Mouse (Mus musculus) hindbrain, postnatal 0 days (tissue): Measurements from ENCODE around the gene Serpinb1c. TPM values are rescaled to one million over a fixed set of nuclear protein-coding genes. Genes with fewer than 3 reads are reported as not detected.
A peak's percentile ranks its signal among the peaks of the same experiment; 100 is the strongest.

Experiments
- ATAC-seq: fragments of 200-750 bp; cut with Nextera tagmentation; 2 replicates; pipeline ENCODE4 v1.8.0; 2017; ENCODE audit warnings: mild to moderate bottlenecking, moderate TSS enrichment, moderate library complexity
- DNase-seq: peaks from one replicate; pipeline ENCODE4 v3.0.0-alpha.2; 2015; ENCODE audit warnings: low spot score
- H3K27ac ChIP-seq: fragments of 300-500 bp; sonication (generic); 2 replicates; pipeline ENCODE4 v1.5.1; 2014; ENCODE audit warnings: mild to moderate bottlenecking
- H3K27me3 ChIP-seq: fragments of 300-500 bp; sonication (generic); 2 replicates; pipeline ENCODE4 v1.6.1; 2014; ENCODE audit warnings: low read length, mixed read lengths; ENCODE audit not compliant: insufficient read depth
- H3K36me3 ChIP-seq: fragments of 300-500 bp; sonication (generic); 2 replicates; pipeline ENCODE4 v1.6.1; 2014; ENCODE audit warnings: low read length, mixed read lengths; ENCODE audit not compliant: insufficient read depth
- H3K4me1 ChIP-seq: fragments of 300-500 bp; sonication (generic); 2 replicates; pipeline ENCODE4 v1.6.1; 2014; ENCODE audit warnings: antibody characterized with exemption, low read length, mixed read lengths; ENCODE audit not compliant: insufficient read depth
- H3K4me2 ChIP-seq: fragments of 300-500 bp; sonication (generic); 2 replicates; pipeline ENCODE4 v1.6.1; 2014; ENCODE audit warnings: low read depth, mild to moderate bottlenecking, low read length, moderate library complexity, mixed read lengths
- H3K4me3 ChIP-seq: fragments of 300-500 bp; sonication (generic); 2 replicates; pipeline ENCODE4 v1.5.1; 2014; ENCODE audit warnings: low read length
- H3K9ac ChIP-seq: fragments of 300-500 bp; sonication (generic); replicated peaks from 2 replicates; pipeline ENCODE4 v1.6.1; 2014; ENCODE audit warnings: mild to moderate bottlenecking, low read length, moderate library complexity, mixed read lengths
- H3K9me3 ChIP-seq: fragments of 300-500 bp; sonication (generic); 2 replicates; pipeline ENCODE4 v1.6.1; 2016; ENCODE audit warnings: low read length, mixed read lengths
- CTCF ChIP-seq: IDR thresholded peaks from 2 replicates; pipeline ENCODE4 v1.5.1; 2016; ENCODE audit warnings: antibody characterized with exemption, control low read depth, low read depth
- WGBS: fragments of 180-500 bp; shearing (Covaris S2); extraction: QIAGEN DNeasy Blood & Tissue Kit; methylation state at CpG from one replicate; pipeline ENCODE4 v1.1.7; 2014; 5-methylcytosine and 5-hydroxymethylcytosine counted together
- polyA plus RNA-seq: library from polyadenylated mRNA; unstranded; fragments of >200 nt; fragmentation: Nextera tagmentation; extraction: Ambion mirVana; gene quantifications from 2 replicates; pipeline ENCODE4 v1.2.1, GENCODE M21; 2015
- total RNA-seq: library from RNA; depleted of rRNA; stranded (reverse); fragments of >200 nt; gene quantifications from 2 replicates; pipeline ENCODE4 v1.2.3, GENCODE M21; 2014; rRNA removed

Serpinb1c gene
- total and polyA plus RNA-seq, 2 experiments from 2014 or later: not detected

DNA sequence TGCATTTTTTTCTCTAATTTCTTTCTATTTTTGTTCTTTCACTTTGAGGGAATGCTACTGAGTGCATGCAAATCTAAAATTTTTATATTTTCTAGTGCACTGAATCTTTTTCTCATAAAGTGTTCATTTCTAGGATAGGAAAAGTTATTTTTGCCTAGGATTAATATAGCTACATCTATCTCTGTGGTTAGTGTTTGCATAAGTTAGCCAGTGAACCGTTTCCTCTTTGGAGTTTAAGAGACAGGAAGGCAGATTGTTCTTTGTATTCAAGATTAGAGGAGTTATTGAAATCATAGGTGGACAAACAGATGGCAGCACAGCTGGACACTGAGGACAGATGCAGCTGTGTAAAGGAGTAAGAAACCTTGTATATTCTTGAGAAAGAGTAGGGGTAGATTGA lies 58.7 kb downstream of the Serpinb1c start:
- H3K9me3 ChIP-seq: no peaks in the 10 kb centered on the region
- no peaks in the 10 kb centered on the region for H3K27me3 ChIP-seq
- no peak overlapping the region for H3K4me2 ChIP-seq
- H3K4me3 ChIP-seq: no peak overlapping the region
- no peaks in the 10 kb centered on the region for H3K4me1 ChIP-seq
- 54% methylated on average over 1 of the region's 1 CpGs for WGBS
- H3K27ac ChIP-seq: no peak overlapping the region
- TF ChIP-seq CTCF: no peak
- DNase-seq (no peak), ATAC-seq (no peak)
- H3K36me3 ChIP-seq: no peaks in the 10 kb centered on the region
- H3K9ac ChIP-seq: no peak overlapping the region

DNA sequence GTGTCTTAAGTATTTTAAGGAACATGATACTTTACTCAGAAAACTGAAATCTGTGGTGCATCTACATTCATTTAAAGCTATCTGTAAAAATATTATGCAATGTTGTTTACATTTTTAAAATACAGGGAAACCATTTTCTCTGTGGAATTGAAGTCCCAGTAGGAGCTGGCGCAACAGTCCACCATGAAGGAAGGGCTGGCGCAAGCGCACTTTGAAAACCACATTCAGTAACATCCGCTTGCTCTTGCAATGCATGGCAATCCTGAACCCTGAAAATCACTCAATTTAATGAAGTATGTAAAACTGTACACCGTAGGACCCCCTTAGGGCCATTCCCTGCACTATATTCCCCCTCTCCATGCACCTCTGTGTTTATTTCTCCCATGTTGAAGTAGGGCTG lies 63.5 kb downstream of the Serpinb1c start:
- Histone ChIP-seq H3K27ac (no peak overlapping the region), H3K36me3 (no peaks in the 10 kb centered on the region), H3K9me3 (no peaks in the 10 kb centered on the region), H3K27me3 (no peaks in the 10 kb centered on the region), H3K9ac (no peak overlapping the region), H3K4me1 (no peaks in the 10 kb centered on the region), H3K4me3 (no peak overlapping the region), H3K4me2 (no peak overlapping the region)
- 93% methylated on average over 5 of the region's 5 CpGs for WGBS
- ATAC-seq (no peak), DNase-seq (no peak)
- no peak for TF ChIP-seq CTCF

DNA sequence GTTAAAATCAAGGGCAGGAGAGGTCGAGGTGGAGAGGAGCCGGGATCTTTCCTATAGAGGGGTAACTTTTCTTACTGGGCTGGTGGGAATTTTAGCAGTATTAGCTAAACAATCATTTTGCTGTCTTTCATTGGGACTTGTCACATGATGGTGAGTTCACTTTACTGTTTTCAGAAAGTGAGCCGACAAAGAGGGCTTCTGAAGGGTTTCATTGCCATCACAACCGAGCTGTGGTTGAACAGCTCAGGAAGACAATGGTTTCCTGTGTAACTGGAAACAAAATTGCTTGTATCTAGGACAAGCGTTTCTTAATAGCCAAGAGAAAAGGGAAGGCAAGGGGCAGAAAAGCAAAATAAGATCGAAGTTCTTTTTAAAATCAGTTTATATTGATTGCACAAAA lies 64.8 kb downstream of the Serpinb1c start:
- Histone ChIP-seq H3K4me2 (no peak overlapping the region), H3K36me3 (no peaks in the 10 kb centered on the region), H3K9ac (no peak overlapping the region), H3K4me1 (no peaks in the 10 kb centered on the region), H3K4me3 (no peak overlapping the region), H3K9me3 (no peaks in the 10 kb centered on the region), H3K27me3 (no peaks in the 10 kb centered on the region), H3K27ac (no peak overlapping the region)
- WGBS: 73% methylated on average over 6 of the region's 6 CpGs
- ATAC-seq (peak; percentile 40; the same call in 1 of the 2 replicates), DNase-seq (no peak)
- no peak for TF ChIP-seq CTCF

DNA sequence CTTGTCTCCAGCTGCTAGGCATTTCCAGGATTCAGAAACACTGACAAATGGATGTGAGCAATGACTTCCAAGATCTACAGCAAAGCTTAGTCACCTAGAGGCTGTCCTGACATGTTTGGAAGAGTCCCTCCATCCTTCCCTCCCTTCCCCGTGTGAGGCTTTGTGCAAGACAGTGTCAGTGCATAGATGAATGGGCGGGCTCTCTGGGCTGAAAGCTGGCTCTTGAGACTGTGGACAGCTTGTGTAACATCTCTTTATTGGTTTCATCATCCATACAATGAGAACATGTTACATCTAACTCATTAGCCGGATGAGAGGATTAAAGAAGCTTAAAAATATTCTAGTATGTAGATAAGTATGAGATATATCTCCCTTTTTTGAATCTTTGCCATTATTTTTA lies 65.2 kb downstream of the Serpinb1c start:
- Histone ChIP-seq H3K9ac (no peak overlapping the region), H3K36me3 (no peaks in the 10 kb centered on the region), H3K4me1 (no peaks in the 10 kb centered on the region), H3K9me3 (no peaks in the 10 kb centered on the region), H3K27ac (no peak overlapping the region), H3K4me3 (no peak overlapping the region), H3K4me2 (no peak overlapping the region), H3K27me3 (no peaks in the 10 kb centered on the region)
- DNase-seq: no peak
- no peak for TF ChIP-seq CTCF
- ATAC-seq: no peak
- WGBS: 59% methylated on average over 3 of the region's 3 CpGs

DNA sequence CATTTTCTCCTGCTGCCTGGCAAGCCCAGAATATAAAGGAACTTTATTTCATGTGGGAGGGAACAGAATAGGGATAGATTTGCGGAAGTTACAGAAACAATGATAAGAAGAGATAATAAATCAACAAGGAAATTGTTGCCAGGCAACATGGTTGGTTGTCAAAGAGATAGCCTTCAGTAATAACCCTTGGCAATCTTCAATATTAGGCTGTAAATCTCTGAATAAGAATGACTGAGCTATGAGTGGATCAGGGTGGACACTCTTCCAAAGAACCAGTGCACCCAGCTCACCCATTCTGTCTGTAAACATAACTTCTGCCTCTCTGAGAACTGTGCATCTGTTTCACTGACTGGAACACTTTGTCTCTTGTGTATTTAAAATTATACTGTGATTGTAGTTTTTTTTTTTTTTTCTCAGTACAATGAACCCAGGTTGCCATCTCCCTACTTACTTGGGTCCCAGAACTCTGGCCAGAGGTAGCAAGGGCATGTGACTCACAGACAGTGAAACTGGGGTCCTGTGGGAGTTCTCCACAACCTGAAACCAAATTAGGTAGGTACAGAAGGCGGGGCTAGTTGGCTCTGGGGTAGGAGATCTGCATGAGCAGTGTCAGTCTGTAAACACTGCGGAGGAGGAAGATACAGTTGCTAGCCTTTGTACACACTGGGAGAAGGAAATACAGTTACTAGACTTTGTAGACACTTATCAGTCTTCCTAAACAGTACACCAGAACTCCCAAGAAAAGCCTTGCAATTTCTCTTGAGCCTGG lies 66.3 kb downstream of the Serpinb1c start:
- Histone ChIP-seq H3K36me3 (no peaks in the 10 kb centered on the region), H3K9me3 (no peaks in the 10 kb centered on the region), H3K27me3 (no peaks in the 10 kb centered on the region), H3K4me3 (no peak overlapping the region), H3K4me2 (no peak overlapping the region), H3K27ac (no peak overlapping the region), H3K4me1 (no peaks in the 10 kb centered on the region), H3K9ac (no peak overlapping the region)
- DNase-seq (no peak), ATAC-seq (no peak)
- WGBS: 83% methylated on average over 3 of the region's 3 CpGs
- TF ChIP-seq CTCF: no peak

Other genes with a start within 250 kb of the Serpinb1c start
- gene Mylk4, start 114.3 kb downstream of the Serpinb1c start, total RNA-seq: 0.47 TPM in 1 of 2 replicates, not detected in the other
- 0.06 and 0.11 TPM in 2 replicates for gene Mylk4, start 114.3 kb downstream of the Serpinb1c start, polyA plus RNA-seq
- gene Wrnip1, start 96.2 kb downstream of the Serpinb1c start, total RNA-seq: 82.6 and 83.7 TPM in 2 replicates
- gene Wrnip1, start 96.2 kb downstream of the Serpinb1c start, polyA plus RNA-seq: 29.0 and 29.9 TPM in 2 replicates
- not detected in 2 replicates for gene D930007J09Rik, start 95.4 kb downstream of the Serpinb1c start, total RNA-seq
- not detected in 2 replicates for gene D930007J09Rik, start 95.4 kb downstream of the Serpinb1c start, polyA plus RNA-seq
- 0.18 and 0.94 TPM in 2 replicates for gene Serpinb1a, start 47.0 kb downstream of the Serpinb1c start, total RNA-seq
- gene Serpinb1a, start 47.0 kb downstream of the Serpinb1c start, polyA plus RNA-seq: 4.4 and 5.0 TPM in 2 replicates
- gene Serpinb6b, start 67.0 kb upstream of the Serpinb1c start, total RNA-seq: 1.7 and 4.7 TPM in 2 replicates
- gene Serpinb6b, start 67.0 kb upstream of the Serpinb1c start, polyA plus RNA-seq: 2.8 TPM in 2 replicates
- gene Serpinb9, start 105.0 kb upstream of the Serpinb1c start, total RNA-seq: 3.8 and 4.4 TPM in 2 replicates
- 3.4 and 3.8 TPM in 2 replicates for gene Serpinb9, start 105.0 kb upstream of the Serpinb1c start, polyA plus RNA-seq
- gene Serpinb9b, start 129.2 kb upstream of the Serpinb1c start, total RNA-seq: not detected in 2 replicates
- 0.13 and 0.25 TPM in 2 replicates for gene Serpinb9b, start 129.2 kb upstream of the Serpinb1c start, polyA plus RNA-seq
- 11.2 and 14.2 TPM in 2 replicates for gene Serpinb1b, start 180.4 kb upstream of the Serpinb1c start, total RNA-seq
- 30.6 and 37.9 TPM in 2 replicates for gene Serpinb1b, start 180.4 kb upstream of the Serpinb1c start, polyA plus RNA-seq